Mouse (Mus musculus): Measurements from ENCODE around the gene Xirp1. TPM values are rescaled to one million over a fixed set of nuclear protein-coding genes. Genes with fewer than 3 reads are reported as not detected.

Gene Xirp1
- polyA plus RNA-seq, 1 experiment from 2014 or later = 0.38 TPM

DNA sequence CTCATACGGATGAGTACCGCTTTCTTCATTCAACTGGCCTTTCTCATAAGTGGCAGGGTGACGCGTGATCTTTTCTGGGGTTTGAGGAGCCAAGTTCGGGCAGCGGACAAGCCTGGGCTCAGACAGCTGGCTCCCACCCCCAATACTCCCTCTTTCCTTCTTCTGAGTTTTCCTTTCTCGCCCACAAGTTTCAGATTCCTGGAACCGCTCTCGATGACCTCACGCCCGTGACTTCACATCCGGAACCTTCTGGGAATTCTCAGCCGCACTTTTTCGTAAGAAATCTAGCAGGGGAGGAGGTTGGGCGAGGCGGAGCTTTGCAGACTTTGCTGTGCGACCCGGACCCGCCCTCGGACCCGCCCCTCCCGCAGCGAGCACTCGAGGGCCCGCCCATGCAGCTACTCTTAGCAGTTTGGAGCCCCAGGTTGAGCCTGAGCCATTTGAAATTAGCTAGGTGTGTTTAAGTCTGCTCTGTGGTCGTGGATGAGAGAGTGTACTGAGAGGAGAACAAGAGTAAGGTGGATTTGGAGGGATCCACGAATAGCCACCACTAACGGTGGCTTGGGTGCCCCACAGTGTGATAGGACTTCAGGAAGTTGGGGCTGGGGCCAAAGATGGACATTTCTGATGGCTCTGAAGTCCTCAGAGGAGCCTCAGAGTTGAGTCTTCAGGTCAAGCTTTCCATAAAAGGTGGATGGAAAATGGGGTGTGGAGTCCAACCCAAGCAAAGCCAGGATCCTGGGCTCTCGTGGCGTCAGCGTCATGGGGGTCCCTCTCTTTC lies 21.3 kb downstream of the Xirp1 start:
- 8% methylated on average over 31 of the region's 31 CpGs for WGBS
- Histone ChIP-seq H3K27ac (peak overlapping the region; percentile 88), H3K27me3 (no peaks in the 10 kb centered on the region), H3K9ac (peak overlapping the region; percentile 57), H3K4me2 (peak overlapping the region; percentile 74), H3K4me1 (peaks cover 17% of the 10 kb centered on the region), H3K9me3 (replicated peaks) (no peaks in the 10 kb centered on the region), H3K4me3 (replicated peaks) (peak overlapping the region; percentile 47), H3K36me3 (no peaks in the 10 kb centered on the region)
- peak; percentile 95 for ATAC-seq (replicated peaks; ENCODE audit: low FRiP score)

DNA sequence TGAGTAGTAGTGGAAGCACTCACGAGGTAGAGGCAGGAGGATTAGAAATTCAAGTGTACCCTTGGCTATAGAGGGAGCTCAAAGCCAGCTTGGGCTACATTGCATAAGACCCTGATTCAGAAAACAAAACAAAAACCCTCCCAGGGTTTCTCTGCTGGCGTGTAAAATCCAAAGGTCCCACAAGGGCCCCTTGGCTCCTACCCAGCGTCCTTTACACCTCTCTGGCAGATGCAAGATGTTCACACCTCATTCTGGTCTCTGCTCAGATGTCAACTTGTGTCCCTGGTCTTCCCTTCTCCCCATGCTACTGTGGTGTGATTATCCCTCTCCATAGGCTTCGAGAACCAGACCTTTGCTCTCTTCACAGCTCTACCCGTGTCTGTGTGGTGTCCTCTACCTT lies 22.6 kb downstream of the Xirp1 start:
- no peak overlapping the region for H3K9ac ChIP-seq

DNA sequence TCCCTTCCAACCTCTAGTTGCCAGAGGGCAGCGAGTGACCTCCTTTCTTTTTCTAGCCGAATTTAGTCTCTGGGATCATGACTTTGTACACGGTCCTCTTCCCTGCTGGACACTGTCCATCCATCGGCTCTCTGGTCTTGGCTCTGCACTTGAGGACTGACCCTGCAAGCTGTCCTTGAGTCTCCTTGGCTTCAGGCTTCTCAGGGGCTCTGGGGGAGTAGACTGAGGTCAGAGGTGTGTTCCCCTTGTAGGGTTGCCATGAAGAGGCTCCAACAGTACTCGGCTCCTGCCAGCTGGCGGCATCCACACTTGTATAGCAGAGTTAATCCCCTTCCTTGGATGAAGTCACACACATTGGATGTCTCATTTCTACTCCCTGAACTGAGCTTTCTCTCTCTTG lies 23.8 kb downstream of the Xirp1 start:
- Histone ChIP-seq H3K9ac (no peak overlapping the region), H3K4me1 (peaks cover 14% of the 10 kb centered on the region), H3K27ac (no peak overlapping the region), H3K4me3 (replicated peaks) (no peak overlapping the region), H3K36me3 (no peaks in the 10 kb centered on the region), H3K9me3 (replicated peaks) (no peaks in the 10 kb centered on the region), H3K27me3 (no peaks in the 10 kb centered on the region), H3K4me2 (no peak overlapping the region)
- WGBS = 71% methylated on average over 6 of the region's 6 CpGs
- ATAC-seq (replicated peaks; ENCODE audit: low FRiP score) = no peak

More for the DNA sequence above, 22.6 kb downstream of the Xirp1 start:
- H3K4me3 ChIP-seq (replicated peaks) = no peak overlapping the region
- H3K4me1 ChIP-seq = peaks cover 14% of the 10 kb centered on the region
- no peaks in the 10 kb centered on the region for H3K9me3 ChIP-seq (replicated peaks)
- no peak overlapping the region for H3K4me2 ChIP-seq
- ATAC-seq (replicated peaks; ENCODE audit: low FRiP score) = no peak
- H3K36me3 ChIP-seq = no peaks in the 10 kb centered on the region
- no peak overlapping the region for H3K27ac ChIP-seq
- WGBS = 69% methylated on average over 5 of the region's 5 CpGs
- no peaks in the 10 kb centered on the region for H3K27me3 ChIP-seq

DNA sequence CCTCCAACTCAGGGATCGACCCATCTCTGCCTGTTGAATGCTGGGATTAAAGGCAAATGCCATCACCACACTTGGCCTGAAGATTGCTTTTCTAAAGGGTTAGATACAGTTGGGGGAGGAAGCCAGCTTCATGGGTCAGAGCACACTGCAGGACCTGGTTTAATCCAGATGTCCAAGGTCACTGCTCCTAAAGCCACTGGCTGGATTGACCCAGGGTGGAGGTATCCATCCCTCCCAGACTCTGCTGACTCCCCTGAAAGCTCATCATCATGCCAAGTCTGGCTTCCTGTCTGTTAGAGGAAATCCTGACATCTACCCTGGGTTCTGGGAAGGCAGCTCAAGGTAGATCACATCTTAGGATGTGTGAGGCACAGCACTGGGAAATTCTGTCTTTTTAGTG lies 24.6 kb downstream of the Xirp1 start:
- Histone ChIP-seq H3K9ac (no peak overlapping the region), H3K4me3 (replicated peaks) (no peak overlapping the region), H3K27me3 (no peaks in the 10 kb centered on the region), H3K4me1 (peaks cover 14% of the 10 kb centered on the region), H3K4me2 (no peak overlapping the region), H3K9me3 (replicated peaks) (no peaks in the 10 kb centered on the region), H3K36me3 (no peaks in the 10 kb centered on the region), H3K27ac (no peak overlapping the region)
- WGBS = 70% methylated on average over 1 of the region's 1 CpGs
- no peak for ATAC-seq (replicated peaks; ENCODE audit: low FRiP score)

DNA sequence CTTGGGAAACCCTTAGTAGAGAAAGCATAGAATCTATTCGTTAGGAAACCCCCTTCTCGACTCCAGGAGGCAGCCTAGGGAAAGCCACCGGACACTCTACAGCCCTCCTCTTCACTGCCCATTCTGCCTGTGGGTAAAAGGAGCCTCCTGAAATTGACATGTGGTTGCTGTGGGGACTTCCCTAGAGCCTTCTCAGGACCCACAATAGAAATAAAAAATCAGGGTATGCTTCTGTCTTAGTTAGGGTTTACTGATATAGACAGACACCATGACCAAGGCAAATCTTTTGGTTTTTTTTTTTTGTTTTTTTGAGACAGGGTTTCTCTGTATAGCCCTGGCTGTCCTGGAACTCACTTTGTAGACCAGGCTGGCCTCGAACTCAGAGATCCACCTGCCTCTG lies 27.3 kb downstream of the Xirp1 start:
- ATAC-seq (replicated peaks; ENCODE audit: low FRiP score) = no peak
- WGBS = 90% methylated on average over 4 of the region's 4 CpGs
- Histone ChIP-seq H3K27ac (no peak overlapping the region), H3K4me1 (0 out of 2 replicates have a peak, but pooled peaks cover 2% of the 10 kb centered on the region), H3K36me3 (no peaks in the 10 kb centered on the region), H3K4me2 (no peak overlapping the region), H3K9me3 (replicated peaks) (no peaks in the 10 kb centered on the region), H3K4me3 (replicated peaks) (no peak overlapping the region), H3K9ac (no peak overlapping the region), H3K27me3 (peaks cover 14% of the 10 kb centered on the region)

DNA sequence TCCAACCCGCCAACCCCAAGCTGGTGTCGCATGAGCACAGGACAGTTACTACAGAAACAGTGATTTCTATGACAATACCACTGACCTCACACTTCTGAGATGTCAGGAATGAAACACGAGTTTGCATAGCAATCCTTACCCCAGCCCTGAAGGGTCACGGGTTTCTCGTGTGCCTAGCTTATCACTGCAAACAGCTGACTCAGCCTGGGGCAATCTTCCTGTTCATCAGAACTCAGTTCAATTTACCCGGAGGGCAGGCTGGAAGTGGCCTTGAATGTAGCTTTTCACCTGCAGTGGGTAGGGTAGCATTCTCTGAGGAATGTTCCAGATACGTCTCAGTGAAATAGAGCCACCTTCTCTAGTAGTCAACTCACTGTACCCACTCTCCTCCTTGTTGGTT lies 29.2 kb downstream of the Xirp1 start:
- no peak for ATAC-seq (replicated peaks; ENCODE audit: low FRiP score)
- no peak overlapping the region for H3K4me3 ChIP-seq (replicated peaks)
- no peak overlapping the region for H3K4me2 ChIP-seq
- no peaks in the 10 kb centered on the region for H3K9me3 ChIP-seq (replicated peaks)
- no peaks in the 10 kb centered on the region for H3K36me3 ChIP-seq
- 71% methylated on average over 7 of the region's 7 CpGs for WGBS
- no peak overlapping the region for H3K9ac ChIP-seq
- H3K27ac ChIP-seq = no peak overlapping the region
- peaks cover 14% of the 10 kb centered on the region for H3K27me3 ChIP-seq
- no peaks in the 10 kb centered on the region for H3K4me1 ChIP-seq

DNA sequence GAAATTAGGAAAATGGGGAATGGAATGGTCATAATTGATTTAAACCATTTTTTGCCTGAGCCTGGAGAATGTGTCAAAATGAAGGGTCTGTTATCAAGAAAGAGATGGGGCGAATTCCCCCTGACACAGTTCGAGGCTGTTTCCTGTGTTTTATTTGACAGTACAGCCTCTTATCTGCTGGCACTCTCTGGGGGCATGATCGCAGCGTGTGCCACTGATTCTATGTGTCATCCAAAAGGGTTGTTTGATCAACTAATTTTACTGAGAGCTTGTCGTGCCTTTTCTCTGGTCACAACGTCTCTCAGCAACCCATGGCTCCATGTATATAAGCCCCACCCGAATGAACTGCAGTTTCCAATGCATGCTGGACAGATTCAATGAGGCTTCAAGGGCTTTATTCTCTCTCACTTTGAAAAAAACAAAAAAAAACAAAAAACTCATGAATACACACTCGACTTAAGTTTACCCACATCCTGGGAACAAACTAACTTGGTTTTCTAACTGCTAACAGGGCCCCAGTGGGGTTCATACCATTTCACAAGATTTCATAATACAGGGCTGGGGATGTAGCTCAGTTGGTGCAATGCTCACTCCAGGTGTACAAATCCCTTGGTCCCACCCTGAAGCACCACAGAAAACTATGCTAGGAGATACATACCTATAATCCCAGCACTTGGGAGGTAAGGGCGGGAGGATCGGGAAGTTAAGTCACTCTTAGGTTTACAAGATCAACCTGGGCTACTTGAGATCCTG lies 30.1 kb downstream of the Xirp1 start:
- ATAC-seq (replicated peaks; ENCODE audit: low FRiP score) = no peak
- H3K4me2 ChIP-seq = no peak overlapping the region
- no peaks in the 10 kb centered on the region for H3K9me3 ChIP-seq (replicated peaks)
- H3K36me3 ChIP-seq = no peaks in the 10 kb centered on the region
- WGBS = 72% methylated on average over 10 of the region's 10 CpGs
- no peak overlapping the region for H3K27ac ChIP-seq
- no peak overlapping the region for H3K9ac ChIP-seq
- H3K4me3 ChIP-seq (replicated peaks) = no peak overlapping the region
- no peaks in the 10 kb centered on the region for H3K4me1 ChIP-seq
- H3K27me3 ChIP-seq = peaks cover 14% of the 10 kb centered on the region

DNA sequence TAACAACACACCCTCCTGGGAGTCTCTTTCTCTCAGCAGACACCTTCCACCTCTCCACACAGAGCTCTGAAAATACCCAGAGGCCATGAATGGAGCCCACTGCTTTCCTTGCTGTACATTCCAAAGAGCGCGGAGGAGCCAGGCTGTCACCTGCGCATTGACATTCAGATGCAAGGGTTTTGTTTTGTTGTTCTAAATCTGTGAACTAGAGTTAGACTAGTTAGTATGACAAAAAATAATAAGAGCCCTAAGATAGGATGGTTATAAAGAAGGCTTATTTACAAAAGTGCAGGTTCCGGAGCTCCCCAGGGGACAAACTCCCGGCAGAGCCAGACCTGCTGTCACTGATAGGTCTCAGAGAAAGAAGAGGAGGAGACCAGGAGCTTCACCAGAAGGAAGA lies 32.1 kb downstream of the Xirp1 start:
- Histone ChIP-seq H3K4me1 (0 out of 2 replicates have a peak, but pooled peaks cover under 1% of the 10 kb centered on the region), H3K4me2 (no peak overlapping the region), H3K36me3 (no peaks in the 10 kb centered on the region), H3K9ac (no peak overlapping the region), H3K9me3 (replicated peaks) (no peaks in the 10 kb centered on the region), H3K4me3 (replicated peaks) (no peak overlapping the region), H3K27ac (no peak overlapping the region), H3K27me3 (peaks cover 14% of the 10 kb centered on the region)
- no peak for ATAC-seq (replicated peaks; ENCODE audit: low FRiP score)
- WGBS = 32% methylated on average over 5 of the region's 5 CpGs

DNA sequence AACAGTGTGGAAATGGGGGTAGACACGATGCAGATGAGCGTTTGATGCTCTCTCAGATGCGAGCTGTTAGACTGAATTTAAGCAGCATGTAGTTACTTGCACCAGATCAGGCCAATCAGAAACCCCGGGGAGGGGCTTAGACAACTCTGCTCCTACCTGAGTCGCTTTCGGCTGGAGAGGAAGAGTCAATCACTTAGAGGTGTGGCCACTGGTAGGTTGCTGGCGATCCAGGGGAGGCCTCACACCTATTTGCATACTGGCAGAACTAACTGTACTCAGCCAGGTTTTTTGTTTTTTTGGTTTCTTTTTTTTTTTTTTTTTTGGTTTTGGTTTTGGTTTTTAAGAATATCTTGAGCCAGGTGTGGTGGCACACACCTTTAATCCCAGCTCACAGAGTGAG lies 35.1 kb downstream of the Xirp1 start:
- no peaks in the 10 kb centered on the region for H3K36me3 ChIP-seq
- H3K9ac ChIP-seq = no peak overlapping the region
- H3K4me2 ChIP-seq = no peak overlapping the region
- no peaks in the 10 kb centered on the region for H3K9me3 ChIP-seq (replicated peaks)
- no peak overlapping the region for H3K27ac ChIP-seq
- ATAC-seq (replicated peaks; ENCODE audit: low FRiP score) = no peak
- WGBS = 46% methylated on average over 7 of the region's 7 CpGs
- peaks cover 16% of the 10 kb centered on the region for H3K4me1 ChIP-seq
- no peak overlapping the region for H3K4me3 ChIP-seq (replicated peaks)
- H3K27me3 ChIP-seq = peaks cover 14% of the 10 kb centered on the region

DNA sequence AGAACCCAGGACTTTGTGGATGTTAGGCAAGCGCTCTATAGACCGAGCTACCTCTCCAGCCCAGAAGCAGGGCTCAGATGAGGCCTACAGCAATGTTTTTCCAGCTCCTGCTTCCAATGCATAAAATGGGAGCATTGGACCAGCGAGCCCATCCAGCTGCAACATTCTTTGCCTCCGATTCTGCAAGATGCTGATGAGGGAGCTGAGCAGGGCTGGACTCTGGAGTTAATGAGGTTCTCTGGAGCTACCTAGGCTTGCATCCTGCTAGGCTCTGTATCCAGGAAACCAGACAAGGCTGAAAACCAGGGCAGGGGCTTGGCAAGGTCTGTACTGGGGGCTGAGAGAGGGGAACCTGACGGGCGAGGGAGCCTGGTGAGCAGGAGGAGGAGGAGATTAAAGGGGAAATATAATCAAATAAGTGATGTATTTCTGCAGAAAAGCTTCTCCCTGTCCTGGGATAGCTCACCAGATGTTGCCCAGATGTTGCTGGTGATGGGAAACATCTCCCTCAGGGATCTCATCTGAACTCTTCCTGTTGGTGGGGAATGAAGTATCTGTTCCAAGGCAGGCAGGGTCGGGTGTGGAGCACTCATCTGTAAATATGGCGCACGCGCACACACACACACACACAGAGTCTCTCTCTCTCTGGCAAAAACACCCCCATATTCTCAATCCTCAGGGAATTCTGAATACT lies 37.4 kb downstream of the Xirp1 start:
- no peak overlapping the region for H3K4me3 ChIP-seq (replicated peaks)
- no peak for ATAC-seq (replicated peaks; ENCODE audit: low FRiP score)
- peaks cover 39% of the 10 kb centered on the region for H3K4me1 ChIP-seq
- no peaks in the 10 kb centered on the region for H3K9me3 ChIP-seq (replicated peaks)
- H3K27me3 ChIP-seq = no peaks in the 10 kb centered on the region; the same call in 1 of the 2 replicates
- no peak overlapping the region for H3K27ac ChIP-seq
- H3K36me3 ChIP-seq = no peaks in the 10 kb centered on the region
- no peak overlapping the region for H3K9ac ChIP-seq
- 71% methylated on average over 10 of the region's 10 CpGs for WGBS
- H3K4me2 ChIP-seq = no peak overlapping the region

DNA sequence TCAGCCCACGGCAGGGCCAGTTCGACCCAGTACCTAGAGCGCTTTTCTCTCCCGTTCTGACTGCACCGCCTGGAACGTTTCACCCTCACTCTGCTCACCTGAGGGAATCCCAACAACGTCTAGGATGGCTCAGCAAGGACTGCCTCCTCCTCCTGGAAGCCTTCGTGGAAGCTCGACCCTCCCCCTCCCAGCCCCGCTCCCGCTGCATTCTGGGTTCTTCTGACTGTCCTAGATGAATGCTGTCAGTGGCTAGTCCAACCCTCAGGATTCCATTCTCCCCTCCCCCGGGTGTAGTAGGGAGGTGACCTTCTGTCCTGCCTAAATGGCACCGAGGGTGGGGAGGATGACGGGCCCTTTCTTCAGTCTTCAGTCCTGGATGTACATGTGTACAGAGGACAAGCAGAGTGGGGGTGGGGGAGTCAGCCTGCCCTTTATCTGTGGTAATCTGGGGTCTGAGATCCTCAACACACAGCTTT lies 38.8 kb downstream of the Xirp1 start, which contains the start of gene Csrnp1:
TSS of gene Csrnp1 (minus strand) at position 123 of the 476 bp plus-strand sequence.
- H3K27ac ChIP-seq = peak within 1 kb of the TSS; percentile 97
- no peaks in the 10 kb centered on the region for H3K36me3 ChIP-seq
- H3K4me2 ChIP-seq = peak within 1 kb of the TSS; percentile 97
- ATAC-seq (replicated peaks; ENCODE audit: low FRiP score) = no peak
- no peaks in the 10 kb centered on the region for H3K9me3 ChIP-seq (replicated peaks)
- H3K27me3 ChIP-seq = no peaks in the 10 kb centered on the region
- peak within 1 kb of the TSS; percentile 67 for H3K9ac ChIP-seq
- peak within 1 kb of the TSS; percentile 71 for H3K4me3 ChIP-seq (replicated peaks)
- peaks cover 54% of the 10 kb centered on the region for H3K4me1 ChIP-seq
- WGBS = 11% methylated on average over 14 of the region's 14 CpGs
